Mouse (Mus musculus) ES-E14 (cell line): Measurements from ENCODE around the gene Defa30. TPM values are rescaled to one million over a fixed set of nuclear protein-coding genes. Genes with fewer than 3 reads are reported as not detected.
A peak's percentile ranks its signal among the peaks of the same experiment; 100 is the strongest.
"Not testable (repeated sequence)": the region's sequence is repeated elsewhere in the genome, so short reads cannot be mapped to it uniquely, and the experiment has no call there.

ENCODE experiments used
- DNase-seq: peaks from one replicate; pipeline ENCODE4 v3.0.0-alpha.2; 2013; ENCODE audit warnings: low read depth, low spot score
- H3K27ac ChIP-seq: 2 replicates; pipeline ENCODE4 v1.5.1; 2012; ENCODE audit warnings: low read depth, mild to moderate bottlenecking, low read length, moderate library complexity, mixed read lengths; ENCODE audit not compliant: poor library complexity, insufficient read depth, severe bottlenecking
- H3K36me3 ChIP-seq: 2 replicates; pipeline ENCODE4 v1.6.1; 2012; ENCODE audit warnings: mild to moderate bottlenecking, low read length, moderate library complexity, mixed read lengths; ENCODE audit not compliant: control insufficient read depth, poor library complexity, insufficient read depth, severe bottlenecking
- H3K4me1 ChIP-seq, 2 experiments: fragments of 150-350 bp in 1 of 2; sonication (generic) in 1 of 2; 2 replicates each; pipeline ENCODE4 v1.6.1; 2012; ENCODE audit warnings: low read length in 2 of 2, mild to moderate bottlenecking in 1 of 2, mixed read lengths in 1 of 2; ENCODE audit not compliant: control insufficient read depth in 2 of 2, insufficient read depth in 2 of 2, poor library complexity in 1 of 2
- H3K4me3 ChIP-seq, 2 experiments: fragments of 150-350 bp in 1 of 2; sonication (generic) in 1 of 2; 2 replicates each; pipeline ENCODE4 v1.5.1; 2012; ENCODE audit warnings: low read length in 2 of 2, low read depth in 1 of 2, mild to moderate bottlenecking in 1 of 2, mixed read lengths in 1 of 2; ENCODE audit not compliant: insufficient read depth in 1 of 2, poor library complexity in 1 of 2, severe bottlenecking in 1 of 2
- H3K9ac ChIP-seq: 2 replicates; pipeline ENCODE4 v1.6.1; 2012; ENCODE audit warnings: low read depth, mild to moderate bottlenecking, low read length, mixed read lengths; ENCODE audit not compliant: poor library complexity, insufficient read depth, severe bottlenecking
- H3K9me3 ChIP-seq: fragments of 150-350 bp; sonication (generic); 2 replicates; pipeline ENCODE4 v1.6.1; 2012; ENCODE audit warnings: low read depth, mild to moderate bottlenecking, low read length; ENCODE audit not compliant: control insufficient read depth, insufficient read depth
- HCFC1 ChIP-seq: IDR thresholded peaks from 2 replicates; pipeline ENCODE4 v1.6.1; 2012; ENCODE audit warnings: low read length, inconsistent platforms, borderline replicate concordance; ENCODE audit not compliant: insufficient read depth
- MAFK ChIP-seq: IDR thresholded peaks from 2 replicates; pipeline ENCODE4 v1.6.1; 2014; ENCODE audit warnings: mild to moderate bottlenecking, low read depth, low read length, inconsistent platforms; ENCODE audit not compliant: insufficient read depth
- ZC3H11A ChIP-seq: IDR thresholded peaks from 2 replicates; pipeline ENCODE4 v1.6.1; 2012; ENCODE audit warnings: low read depth, mild to moderate bottlenecking, inconsistent platforms, low read length, borderline replicate concordance
- ZNF384 ChIP-seq: IDR thresholded peaks from 2 replicates; pipeline ENCODE4 v1.6.1; 2012; ENCODE audit warnings: low read depth, low read length, inconsistent platforms
- in situ Hi-C, 2 experiments: fragments of 600-800 bp; cut with MboI; formaldehyde crosslinking; loops; one replicate each; pipeline ENCODE4 v1.15.1; 2025; ENCODE audit warnings: low sequenced_read_pairs in 2 of 2, inconsistent platforms in 1 of 2; ENCODE audit not compliant: unreplicated experiment in 2 of 2
- total RNA-seq: library from RNA; depleted of rRNA; stranded (reverse); fragments of 300-350 nt; gene quantifications from 2 replicates; pipeline ENCODE4 v1.2.3, GENCODE M21; 2012; rRNA removed

The Defa30 gene
- 1.2 TPM in 1 of 2 replicates, not detected in the other for total RNA-seq

- H3K9me3 ChIP-seq, H3K4me1 ChIP-seq, H3K4me3 ChIP-seq, H3K9ac ChIP-seq, DNase-seq, H3K27ac ChIP-seq, H3K36me3 ChIP-seq, in situ Hi-C loops: not testable (repeated sequence)
These were observed at the start of gene Defa30 for GRCm38 (mm10) chr8:21134342-21134741. TSS of gene Defa30 (plus strand) at chr8:21134642.

DNA sequence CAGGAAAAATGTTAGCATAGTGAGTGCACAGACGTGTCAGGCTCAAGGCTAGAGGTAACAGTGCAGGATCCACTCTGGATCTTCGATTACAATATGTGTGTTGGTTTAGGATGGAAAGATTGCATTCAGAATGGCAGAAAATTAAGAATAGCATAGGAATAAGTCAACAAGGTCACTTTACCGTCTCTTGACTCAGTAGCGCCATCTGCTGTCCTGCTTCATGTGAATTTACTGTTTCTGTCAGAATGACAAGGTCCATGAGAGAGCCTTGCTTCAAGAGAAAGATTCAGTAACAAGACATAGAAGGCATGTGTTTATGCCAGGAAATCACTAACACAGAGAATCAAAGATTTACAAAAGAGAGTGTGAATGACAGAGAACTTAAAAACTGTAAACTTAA is 41.3 kb upstream of the Defa30 start:
- Histone ChIP-seq H3K9me3 (no peaks in the 10 kb centered on the region), H3K4me3 (no peak overlapping the region), H3K27ac (no peak overlapping the region), H3K4me1 (no peaks in the 10 kb centered on the region), H3K9ac (no peak overlapping the region), H3K36me3 (no peaks in the 10 kb centered on the region)
- in situ Hi-C loops = no loop called here
- peak; percentile 78 for DNase-seq
- TF ChIP-seq HCFC1 = no peak
- 0 out of 2 replicates have a peak, but pooled peaks have one; percentile 7 for TF ChIP-seq ZC3H11A
- no peak for TF ChIP-seq ZNF384
- TF ChIP-seq MAFK = no peak

- H3K9me3 ChIP-seq, H3K36me3 ChIP-seq, in situ Hi-C loops: not testable (repeated sequence)
These were observed 38.5 kb upstream of the Defa30 start, which contains the start of gene Gm14851 for GRCm38 (mm10) chr8:21095950-21096349. TSS of gene Gm14851 (minus strand) at chr8:21096050.

GRCm38 (mm10) chr8:21161977-21162376 is 27.5 kb downstream of the Defa30 start, which contains the start of gene Defa22:
TSS of gene Defa22 (plus strand) at chr8:21162277.
- DNase-seq, H3K9me3 ChIP-seq, in situ Hi-C loops: not testable (repeated sequence)

More at GRCm38 (mm10) chr8:21095950-21096349, 38.5 kb upstream of the Defa30 start, which contains the start of gene Gm14851:
- not testable (repeated sequence) for H3K27ac ChIP-seq, H3K4me1 ChIP-seq, H3K4me3 ChIP-seq, H3K9ac ChIP-seq, DNase-seq

More at GRCm38 (mm10) chr8:21161977-21162376, 27.5 kb downstream of the Defa30 start, which contains the start of gene Defa22:
- not testable (repeated sequence) for H3K9ac ChIP-seq, H3K4me3 ChIP-seq, H3K4me1 ChIP-seq, H3K36me3 ChIP-seq, H3K27ac ChIP-seq

Other genes with a start within 250 kb of the Defa30 start
- gene Defb33, start 242.0 kb upstream of the Defa30 start, total RNA-seq = not detected in 2 replicates
- not detected in 2 replicates for gene Gm15056, start 232.0 kb upstream of the Defa30 start, total RNA-seq
- not detected in 2 replicates for gene Gm6040, start 212.6 kb upstream of the Defa30 start, total RNA-seq
- gene AY761185, start 189.9 kb upstream of the Defa30 start, total RNA-seq = not detected in 2 replicates
- gene Defa21, start 109.1 kb upstream of the Defa30 start, total RNA-seq = not detected in 2 replicates
- gene Defa23, start 79.6 kb upstream of the Defa30 start, total RNA-seq = not detected in 2 replicates
- not detected in 2 replicates for gene Defa35, start 69.6 kb upstream of the Defa30 start, total RNA-seq
- not detected in 2 replicates for gene Defa25, start 50.2 kb upstream of the Defa30 start, total RNA-seq
- gene Gm14851, start 38.6 kb upstream of the Defa30 start, total RNA-seq = not detected in 2 replicates
- not detected in 2 replicates for gene Defa22, start 27.6 kb downstream of the Defa30 start, total RNA-seq
- 1.3 and 1.5 TPM in 2 replicates for gene Defa31, start 57.0 kb downstream of the Defa30 start, total RNA-seq
- not detected in 2 replicates for gene Gm15293, start 66.9 kb downstream of the Defa30 start, total RNA-seq
- gene Gm15292, start 115.1 kb downstream of the Defa30 start, total RNA-seq = not detected in 2 replicates
- not detected in 2 replicates for gene Defa27, start 180.9 kb downstream of the Defa30 start, total RNA-seq
- not detected in 2 replicates for gene Defa29, start 192.4 kb downstream of the Defa30 start, total RNA-seq
- gene Defa2, start 243.9 kb downstream of the Defa30 start, total RNA-seq = not detected in 2 replicates